Mouse (Mus musculus): Measurements from ENCODE around the gene Arpc1b.

GRCm38 (mm10) chr5:145069707-145070106 lies 44.3 kb upstream of the Arpc1b start:
- no peak for TF ChIP-seq CTCF (IDR thresholded peaks at IDR 0.05; ENCODE audit: borderline replicate concordance, control insufficient read depth, extremely low read depth, insufficient read depth, low read length, poor library complexity)
- TF ChIP-seq POLR2A (IDR thresholded peaks at IDR 0.05; ENCODE audit: control insufficient read depth, extremely low read depth, insufficient read depth, low read length, poor library complexity) = no peak
